Mouse (Mus musculus) cerebral cortex, adult 2 months (tissue): ENCODE results near the gene Mief2.

ENCODE experiments used
- WGBS: fragments of 180-500 bp; shearing (Covaris S2); methylation state at CpG from one replicate; pipeline ENCODE4 v1.1.7; 2018; 5-methylcytosine and 5-hydroxymethylcytosine counted together

Gene Mief2

DNA sequence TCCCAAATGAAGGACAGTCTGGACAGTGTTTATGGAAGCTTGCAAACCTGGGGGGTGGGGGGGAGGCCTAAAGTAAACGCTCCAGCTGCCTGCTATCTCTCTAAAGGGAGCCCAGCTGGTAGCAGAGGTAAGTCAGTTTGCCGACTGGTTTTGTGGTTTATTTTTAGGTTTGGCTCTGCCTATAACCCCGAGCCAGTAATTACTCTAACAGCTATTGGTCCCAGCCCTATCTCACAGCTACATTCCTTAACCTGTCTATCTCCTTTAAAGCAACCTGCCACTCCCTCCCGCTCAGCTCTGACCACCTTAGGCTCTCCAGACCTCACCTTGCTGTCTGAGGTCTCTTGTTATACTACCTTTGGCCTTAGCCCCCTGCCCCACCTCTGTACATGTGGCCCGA is 8.9 kb upstream of the Mief2 start:
- WGBS = 77% methylated on average over 5 of the region's 5 CpGs

DNA sequence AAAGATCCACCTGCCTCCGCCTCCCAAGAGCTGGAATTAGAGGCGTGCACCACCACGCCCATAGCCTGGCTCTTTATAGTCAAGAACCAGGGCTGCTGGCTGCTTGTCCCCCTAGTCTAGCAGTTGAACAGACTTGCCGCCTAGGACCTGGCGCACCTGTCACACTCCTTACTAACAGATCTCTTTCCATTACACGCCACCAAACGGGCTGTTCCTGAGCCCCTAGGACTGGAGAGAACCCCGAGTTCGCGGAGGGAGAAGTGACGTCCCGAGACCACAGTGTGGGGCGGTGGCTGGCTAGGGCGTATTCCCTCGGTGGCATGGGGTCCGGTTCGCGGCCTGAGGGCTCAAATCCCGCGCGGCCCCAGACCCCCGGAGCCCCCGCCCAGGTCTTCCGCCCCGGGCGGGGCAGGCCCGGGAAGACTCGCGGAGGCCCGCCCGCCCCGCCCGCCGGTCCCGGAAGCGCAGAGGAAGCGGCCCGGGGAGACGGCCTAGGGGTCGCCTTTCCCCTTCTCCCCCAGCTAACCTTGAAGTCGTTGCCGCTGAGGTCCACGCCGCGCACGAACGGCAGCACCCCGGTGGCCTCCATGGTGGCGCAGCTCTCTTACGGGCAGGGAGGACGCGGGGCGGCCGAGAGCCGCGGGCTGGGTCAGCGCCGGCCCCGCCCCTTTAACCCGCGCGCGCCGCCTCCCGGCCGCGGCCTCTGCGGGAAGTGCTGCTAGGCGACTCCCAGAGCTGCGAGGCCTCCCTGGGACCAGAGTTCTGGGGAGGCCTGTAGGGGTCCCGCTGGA is 1.4 kb upstream of the Mief2 start, which contains the start of gene Flii:
TSS of gene Flii (minus strand) at position 663 of the 791 bp plus-strand sequence.
- under 1% methylated on average over 71 of the region's 71 CpGs for WGBS

- 3% methylated on average over 12 of the region's 12 CpGs for WGBS
Measured at GRCm38 (mm10) chr11:60727392-60728140, 632 bp upstream of the Mief2 start.

GRCm38 (mm10) chr11:60729217-60729641 is 1.0 kb downstream of the Mief2 start:
- WGBS = 64% methylated on average over 6 of the region's 6 CpGs

DNA sequence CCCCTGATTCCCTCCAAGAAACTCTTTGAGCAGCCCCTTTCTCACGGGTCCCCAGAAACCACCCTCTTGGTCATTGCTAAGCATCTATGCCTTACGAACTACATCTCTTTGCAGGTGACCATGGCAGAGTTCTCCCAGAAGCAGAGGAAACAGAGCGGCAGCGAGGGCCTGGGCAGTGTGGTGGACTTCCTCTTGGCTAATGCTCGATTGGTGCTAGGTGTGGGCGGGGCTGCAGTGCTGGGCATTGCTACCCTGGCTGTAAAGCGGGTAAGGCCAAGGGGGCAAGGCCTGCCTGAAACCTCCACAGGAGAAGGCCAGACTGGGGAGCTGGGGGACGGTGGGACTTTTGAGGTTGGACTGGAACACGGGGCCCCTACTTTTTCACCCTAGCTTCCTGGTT is 2.0 kb downstream of the Mief2 start:
- WGBS = 86% methylated on average over 9 of the region's 9 CpGs

DNA sequence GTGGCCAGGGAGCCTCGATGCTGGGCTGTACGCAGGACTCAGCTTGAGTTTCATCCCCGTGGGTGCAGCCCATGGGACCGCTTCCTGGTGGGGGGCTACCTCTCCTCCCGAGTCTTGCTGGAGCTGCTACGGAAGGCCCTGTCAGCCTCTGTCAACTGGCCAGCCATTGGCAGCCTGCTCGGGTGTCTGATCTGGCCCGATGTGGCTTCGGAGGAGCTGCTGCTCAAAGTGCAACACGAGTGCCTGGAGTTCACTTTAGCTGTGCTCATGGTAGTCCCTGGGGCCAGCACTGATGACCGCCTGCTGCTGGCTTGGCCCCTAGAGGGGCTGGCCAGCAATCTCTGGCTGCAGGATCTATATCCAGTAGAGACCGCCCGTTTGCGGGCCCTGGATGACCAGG is 3.1 kb downstream of the Mief2 start:
- 89% methylated on average over 14 of the region's 14 CpGs for WGBS

DNA sequence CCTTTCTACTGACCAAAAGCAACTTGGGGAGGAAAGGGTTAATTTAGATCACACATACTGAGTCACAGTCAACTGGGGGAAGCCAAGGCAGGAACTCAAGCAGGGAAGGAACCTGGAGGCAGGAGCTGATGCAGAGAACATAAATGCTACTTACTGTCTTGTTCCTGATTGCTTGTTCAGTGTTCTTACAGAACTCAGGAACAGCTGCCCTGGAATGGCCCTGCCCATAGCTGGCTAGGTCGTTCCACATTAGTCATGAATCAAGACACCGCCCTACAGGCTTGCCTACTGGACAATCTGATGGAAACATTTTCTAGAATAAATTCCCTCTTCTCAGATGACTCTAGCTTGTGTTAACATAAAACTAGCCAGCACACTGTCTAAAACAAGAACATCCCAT is 6.0 kb downstream of the Mief2 start:
- WGBS = 67% methylated on average over 2 of the region's 2 CpGs

DNA sequence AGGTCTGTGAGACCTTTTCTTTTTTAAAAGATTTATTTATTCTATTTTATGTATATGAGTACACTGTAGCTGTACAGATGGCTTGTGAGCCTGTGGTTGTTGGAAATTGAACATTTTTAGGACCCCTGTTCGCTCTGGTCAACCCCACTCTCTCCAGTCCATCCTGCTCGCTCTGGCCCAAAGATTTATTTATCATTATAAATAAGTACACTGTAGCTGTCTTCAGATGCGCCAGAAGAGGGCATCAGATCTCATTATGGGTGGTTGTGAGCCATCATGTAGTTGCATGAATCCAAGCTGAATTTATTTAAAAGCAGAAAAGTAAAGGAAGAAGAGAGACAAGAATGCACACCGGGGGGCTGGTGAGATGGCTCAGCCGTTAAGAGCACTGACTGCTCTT is 7.0 kb downstream of the Mief2 start:
- WGBS = 74% methylated on average over 5 of the region's 5 CpGs

GRCm38 (mm10) chr11:60736491-60736890 is 8.3 kb downstream of the Mief2 start:
- WGBS = 93% methylated on average over 3 of the region's 3 CpGs

GRCm38 (mm10) chr11:60740321-60740720 is 12.1 kb downstream of the Mief2 start:
- 73% methylated on average over 3 of the region's 3 CpGs for WGBS

GRCm38 (mm10) chr11:60755570-60755969 is 27.4 kb downstream of the Mief2 start:
- WGBS = 69% methylated on average over 7 of the region's 7 CpGs

DNA sequence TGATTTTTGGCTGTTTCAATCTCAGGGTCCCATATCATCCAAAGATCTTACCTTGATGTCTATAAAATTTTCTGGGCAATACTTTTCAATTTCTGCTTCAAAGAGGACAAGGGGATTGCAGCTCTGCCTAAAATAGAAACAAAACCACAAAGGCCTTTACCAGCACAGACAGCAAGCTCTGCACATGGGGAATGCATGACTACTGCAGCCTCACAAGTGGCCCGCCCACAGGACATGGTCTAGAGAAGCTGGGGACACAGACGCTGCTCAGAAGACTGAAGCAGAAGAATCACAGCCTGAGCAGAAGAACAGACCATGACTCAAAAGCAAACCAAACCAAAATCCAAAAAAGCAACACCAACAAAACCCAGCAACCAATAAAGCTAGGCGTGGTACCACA is 33.5 kb downstream of the Mief2 start:
- WGBS = 75% methylated on average over 3 of the region's 3 CpGs

GRCm38 (mm10) chr11:60766969-60767368 is 38.8 kb downstream of the Mief2 start:
- 62% methylated on average over 4 of the region's 4 CpGs for WGBS

- WGBS = 82% methylated on average over 2 of the region's 2 CpGs
Measured at GRCm38 (mm10) chr11:60769322-60769721, 41.1 kb downstream of the Mief2 start.

DNA sequence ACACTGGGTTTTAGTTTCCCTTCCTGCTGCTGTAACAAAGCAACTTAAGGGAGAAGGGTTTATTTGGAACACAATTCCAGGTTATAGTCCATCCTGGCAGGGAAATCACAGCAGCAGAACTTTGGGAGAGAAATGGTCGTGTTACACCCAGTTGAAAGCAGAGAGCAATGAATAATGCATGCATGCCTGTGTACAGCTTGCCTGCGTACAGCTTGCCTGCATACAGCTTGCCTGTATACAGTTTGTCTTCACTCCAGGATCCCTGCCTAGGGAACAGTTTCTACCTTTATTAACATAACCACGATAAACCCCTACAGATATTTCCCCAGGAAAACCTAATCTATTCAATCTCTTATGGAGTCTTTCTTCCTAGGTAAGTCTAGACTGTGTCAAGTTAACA is 42.6 kb downstream of the Mief2 start:
- 83% methylated on average over 3 of the region's 3 CpGs for WGBS

DNA sequence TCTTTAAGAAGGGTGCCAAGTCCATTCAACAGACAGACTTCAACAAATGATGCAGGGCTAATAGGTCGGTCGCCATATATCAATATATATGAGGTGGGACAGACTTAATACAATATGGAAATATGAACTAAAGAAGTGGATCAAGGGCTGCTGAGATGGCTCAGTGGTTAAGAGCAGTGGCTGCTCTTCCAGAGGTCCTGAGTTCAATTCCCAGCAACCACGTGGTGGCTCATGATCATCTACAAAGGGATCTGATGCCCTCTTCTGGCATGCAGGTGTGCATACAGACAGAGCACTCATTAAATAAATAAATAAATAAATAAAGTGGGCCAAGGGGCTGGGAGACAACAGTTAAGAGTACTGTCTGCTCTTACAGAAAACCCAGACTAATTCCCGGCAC is 44.0 kb downstream of the Mief2 start:
- WGBS = 87% methylated on average over 4 of the region's 4 CpGs

GRCm38 (mm10) chr11:60774158-60774689 is 46.0 kb downstream of the Mief2 start:
- 91% methylated on average over 3 of the region's 3 CpGs for WGBS

- WGBS = 61% methylated on average over 1 of the region's 1 CpGs
Measured at GRCm38 (mm10) chr11:60774841-60775240, 46.6 kb downstream of the Mief2 start.

- 54% methylated on average over 6 of the region's 6 CpGs for WGBS
Measured at GRCm38 (mm10) chr11:60775578-60775977, 47.4 kb downstream of the Mief2 start.

DNA sequence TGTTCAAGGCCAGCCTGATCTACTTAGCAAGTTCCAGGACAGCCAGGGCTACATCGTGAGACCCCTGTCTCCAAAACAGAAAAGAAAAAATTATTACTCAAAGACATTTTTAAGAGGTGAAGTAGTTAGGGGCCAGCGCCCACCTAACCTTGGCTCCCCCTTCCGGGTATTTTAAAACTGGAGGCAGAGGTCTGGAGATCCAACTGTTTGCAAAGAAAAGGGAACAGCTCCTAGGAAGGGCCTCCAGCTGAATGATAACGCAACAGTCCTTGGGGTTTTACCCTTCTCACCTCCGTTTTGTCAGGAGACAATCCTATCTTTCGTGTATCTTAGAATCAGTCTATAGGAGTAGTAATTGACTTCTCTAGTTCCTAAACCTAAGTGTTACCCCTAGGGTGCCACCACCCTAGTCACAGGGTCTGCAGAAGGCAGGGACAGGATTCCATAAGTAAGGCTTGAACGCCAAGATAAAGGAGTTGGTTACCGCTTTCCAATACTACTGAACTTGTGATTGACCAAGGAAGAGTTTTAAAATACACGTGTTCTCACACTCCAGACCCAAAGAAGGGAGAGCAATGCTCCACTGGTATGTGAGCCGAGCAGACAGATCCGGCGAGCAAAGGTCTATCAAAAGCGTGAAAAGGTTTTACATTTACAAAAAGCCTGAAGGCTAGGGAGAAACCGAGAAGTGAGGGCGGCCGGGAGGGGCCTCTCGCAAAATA is 48.1 kb downstream of the Mief2 start:
- 5% methylated on average over 17 of the region's 17 CpGs for WGBS

DNA sequence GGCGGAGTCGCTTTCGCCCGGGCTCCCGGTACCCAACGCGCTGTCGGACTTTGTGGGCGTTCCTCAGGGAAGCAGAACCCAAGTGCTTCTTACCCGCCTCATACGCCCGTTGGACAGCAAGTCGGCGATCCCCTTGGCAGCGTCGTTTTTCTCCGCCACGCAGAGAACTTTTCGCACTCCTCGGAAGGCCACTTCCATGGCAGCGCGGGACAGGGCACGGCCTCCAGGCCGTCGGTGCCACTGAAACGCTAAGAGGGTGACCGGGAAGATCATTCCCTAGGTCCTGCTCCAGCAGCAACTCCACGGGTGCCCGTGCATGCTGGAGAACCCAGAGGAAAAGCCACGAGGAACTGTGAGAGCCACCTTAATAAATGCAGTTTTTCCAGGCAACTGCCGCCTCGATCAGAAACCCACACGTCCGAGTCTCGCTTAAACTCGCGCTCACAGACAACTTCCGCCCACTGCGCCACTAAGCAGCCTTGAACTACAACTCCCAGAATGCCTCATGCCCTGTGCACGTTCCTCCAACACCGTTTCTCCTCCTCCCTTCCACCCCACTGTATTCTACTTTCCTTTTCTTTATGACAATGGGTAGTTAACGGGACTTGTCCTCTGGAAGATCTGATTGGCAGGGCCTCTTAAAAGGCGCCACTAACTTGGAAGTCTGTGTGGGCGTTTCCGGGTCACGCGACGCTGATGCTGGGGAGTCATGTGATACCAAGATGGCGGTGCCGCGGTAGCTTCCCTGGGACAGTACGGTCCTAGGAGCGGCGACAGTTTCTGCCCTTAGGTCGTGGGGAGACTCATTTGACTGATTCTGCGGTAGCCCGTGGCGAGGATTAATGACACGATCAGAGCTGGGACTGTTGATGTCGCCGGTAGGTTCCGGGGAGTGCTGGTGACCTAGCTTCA is 48.9 kb downstream of the Mief2 start, which contains the start of the genes Top3a and Smcr8:
TSS of gene Top3a (minus strand) at position 537 of the 912 bp plus-strand sequence.
TSS of gene Smcr8 (plus strand) at position 696 of the 912 bp plus-strand sequence.
- whole genome bisulfite sequencing = under 1% methylated on average over 62 of the region's 62 CpGs
